Mouse (Mus musculus): ENCODE results near the gene Defb13. TPM values are rescaled to one million over a fixed set of nuclear protein-coding genes. Genes with fewer than 3 reads are reported as not detected.

Defb13 gene
- polyA plus RNA-seq, 1 experiment from 2014 or later, result not detected

DNA sequence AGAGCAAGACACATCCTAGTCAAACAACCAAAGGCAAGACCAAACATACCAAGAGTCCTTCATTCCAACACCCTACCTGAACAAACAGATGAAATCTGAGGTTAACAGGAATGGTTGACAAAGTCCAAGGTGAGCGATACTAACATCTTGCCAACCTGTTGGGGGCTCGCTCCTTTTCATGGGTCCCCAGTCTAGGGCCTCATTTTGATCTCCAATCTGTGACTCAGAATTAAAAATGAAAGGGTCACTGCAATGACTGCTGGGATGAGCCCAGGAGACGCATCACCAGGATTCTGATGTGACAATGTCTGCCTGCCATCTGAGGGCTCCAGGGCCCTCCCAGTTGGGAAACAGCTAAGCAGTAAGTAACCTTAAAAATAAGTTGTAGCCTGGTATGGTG lies 22.9 kb downstream of the Defb13 start, which contains the start of gene Ccdc70:
Gene Ccdc70, plus strand, starts transcription at position 301 of the 400 bp plus-strand sequence.
- Histone ChIP-seq H3K9ac (no peak within 1 kb of the TSS), H3K9me3 (no peaks in the 10 kb centered on the region), H3K36me3 (no peaks in the 10 kb centered on the region), H3K27ac (no peak within 1 kb of the TSS), H3K4me3 (no peak within 1 kb of the TSS), H3K4me1 (no peaks in the 10 kb centered on the region), H3K4me2 (replicated peaks) (no peak within 1 kb of the TSS), H3K27me3 (replicated peaks) (no peaks in the 10 kb centered on the region)
- ATAC-seq (ENCODE audit: low FRiP score, low read depth), result no peak
- WGBS, result 91% methylated on average over 3 of the region's 3 CpGs

DNA sequence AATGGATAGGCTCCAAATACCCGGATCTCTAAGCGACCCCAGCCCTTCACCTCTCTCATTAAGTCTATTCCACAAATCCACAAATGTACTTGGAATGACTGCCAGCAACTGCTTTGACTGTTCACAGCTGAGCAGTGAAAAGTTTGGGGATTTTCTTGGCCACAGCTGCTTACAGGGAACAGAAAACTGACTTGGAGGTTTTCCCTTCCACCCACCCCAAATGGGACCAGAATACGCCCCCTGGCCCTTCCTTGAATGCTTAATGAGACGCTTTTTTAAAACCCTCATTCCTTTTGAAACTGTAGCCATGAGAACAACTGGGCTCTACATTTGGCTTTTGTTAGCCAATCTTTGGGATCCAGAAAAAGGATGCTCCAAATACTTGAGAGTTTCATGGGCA lies 31.6 kb downstream of the Defb13 start:
- WGBS, result 64% methylated on average over 4 of the region's 4 CpGs
- Histone ChIP-seq H3K36me3 (no peaks in the 10 kb centered on the region), H3K27ac (no peak overlapping the region), H3K4me1 (no peaks in the 10 kb centered on the region), H3K27me3 (replicated peaks) (no peaks in the 10 kb centered on the region), H3K9me3 (no peaks in the 10 kb centered on the region), H3K4me3 (no peak overlapping the region), H3K4me2 (replicated peaks) (no peak overlapping the region), H3K9ac (no peak overlapping the region)
- ATAC-seq (ENCODE audit: low FRiP score, low read depth), result no peak

DNA sequence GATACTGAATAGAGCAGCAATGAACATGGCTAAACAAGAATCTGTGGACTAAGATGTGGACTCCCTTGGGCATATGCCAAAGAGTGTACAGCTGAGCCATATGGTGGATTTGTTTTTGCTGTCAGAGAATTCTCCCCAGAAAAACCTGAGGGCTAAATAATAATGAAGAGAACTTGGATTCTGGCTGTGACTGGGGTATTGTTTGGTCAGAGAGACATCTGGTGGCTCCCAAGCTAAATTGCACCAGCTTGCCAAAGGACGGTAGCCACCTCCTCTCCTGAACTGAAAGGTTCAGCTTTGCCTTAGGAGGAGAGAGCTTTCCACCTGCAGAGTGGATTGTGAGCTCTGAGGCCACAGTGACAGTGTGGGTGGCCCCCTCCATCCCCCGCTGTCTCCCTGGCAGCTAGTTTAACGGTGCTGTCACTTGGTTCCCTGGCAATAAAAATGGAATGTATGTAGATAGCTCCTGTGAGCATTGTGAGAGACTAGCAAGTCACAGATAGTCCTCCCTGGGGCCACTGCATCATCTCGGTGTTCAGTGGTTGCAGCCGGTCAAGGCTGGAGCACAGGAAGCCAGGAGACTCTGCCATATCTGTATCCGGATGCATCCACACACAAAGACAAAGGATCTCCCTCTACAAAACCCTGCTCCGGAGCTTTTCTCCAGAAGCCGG lies 35.2 kb downstream of the Defb13 start:
- no peak overlapping the region for H3K27ac ChIP-seq
- H3K4me3 ChIP-seq, result no peak overlapping the region
- H3K9me3 ChIP-seq, result no peaks in the 10 kb centered on the region
- peak; percentile 50; the same call in 1 of the 2 replicates for ATAC-seq (ENCODE audit: low FRiP score, low read depth)
- H3K4me1 ChIP-seq, result no peaks in the 10 kb centered on the region
- no peaks in the 10 kb centered on the region for H3K36me3 ChIP-seq
- no peak overlapping the region for H3K4me2 ChIP-seq (replicated peaks)
- no peak overlapping the region for H3K9ac ChIP-seq
- no peaks in the 10 kb centered on the region for H3K27me3 ChIP-seq (replicated peaks)
- WGBS, result 52% methylated on average over 8 of the region's 8 CpGs

DNA sequence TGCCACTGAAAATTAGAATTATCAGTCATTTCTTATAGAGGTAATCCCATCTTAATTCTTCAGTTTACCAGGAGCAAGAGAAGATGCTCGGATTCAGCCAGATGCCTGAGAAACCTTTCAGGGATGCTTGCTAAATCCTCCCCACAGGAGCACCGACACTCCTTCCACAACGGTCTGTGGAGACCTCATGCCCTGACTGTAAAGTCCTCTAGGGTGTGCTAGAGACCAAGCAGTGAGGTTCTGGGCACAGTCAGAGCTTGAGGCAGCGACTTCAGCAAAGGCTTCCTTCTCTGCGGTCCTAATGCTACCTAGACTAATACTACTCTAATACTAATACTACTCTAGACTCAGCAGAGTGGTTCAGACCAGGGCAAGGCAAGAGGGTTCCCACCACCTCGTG lies 45.6 kb downstream of the Defb13 start:
- H3K9ac ChIP-seq, result no peak overlapping the region
- WGBS, result 34% methylated on average over 6 of the region's 6 CpGs
- no peak overlapping the region for H3K27ac ChIP-seq
- no peaks in the 10 kb centered on the region for H3K9me3 ChIP-seq
- no peaks in the 10 kb centered on the region for H3K4me1 ChIP-seq
- H3K4me3 ChIP-seq, result no peak overlapping the region
- H3K4me2 ChIP-seq (replicated peaks), result no peak overlapping the region
- H3K36me3 ChIP-seq, result no peaks in the 10 kb centered on the region
- peak; percentile 70; the same call in 1 of the 2 replicates for ATAC-seq (ENCODE audit: low FRiP score, low read depth)
- H3K27me3 ChIP-seq (replicated peaks), result no peaks in the 10 kb centered on the region

DNA sequence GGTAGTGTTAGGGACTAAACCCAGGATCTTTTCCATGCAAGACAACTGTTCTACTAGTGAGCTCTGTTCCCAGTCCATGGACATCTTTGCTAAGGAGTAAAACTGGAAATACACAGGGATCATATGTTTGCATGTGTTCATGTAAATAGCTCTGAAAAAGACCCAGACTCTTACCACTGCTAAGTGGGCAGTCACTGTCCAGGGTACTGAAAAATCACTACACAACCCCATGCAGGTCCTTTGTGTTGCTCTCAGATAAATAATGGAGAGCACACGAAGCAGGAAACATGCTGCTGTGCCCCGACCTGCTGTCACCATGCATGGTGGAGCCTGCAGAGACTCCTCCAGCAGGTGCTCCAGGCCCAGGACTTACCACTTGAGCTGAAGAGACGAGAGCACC lies 48.6 kb downstream of the Defb13 start:
- H3K4me2 ChIP-seq (replicated peaks), result no peak overlapping the region
- H3K36me3 ChIP-seq, result no peaks in the 10 kb centered on the region
- no peak overlapping the region for H3K27ac ChIP-seq
- H3K4me3 ChIP-seq, result no peak overlapping the region
- H3K9ac ChIP-seq, result no peak overlapping the region
- 51% methylated on average over 3 of the region's 3 CpGs for WGBS
- no peaks in the 10 kb centered on the region for H3K27me3 ChIP-seq (replicated peaks)
- no peaks in the 10 kb centered on the region for H3K9me3 ChIP-seq
- ATAC-seq (ENCODE audit: low FRiP score, low read depth), result no peak
- no peaks in the 10 kb centered on the region for H3K4me1 ChIP-seq

Other genes starting within 250 kb of the Defb13 start
- gene AY761184, start 243.1 kb upstream of the Defb13 start, polyA plus RNA-seq (2016; fragmentation: Nextera tagmentation; extraction: Ambion mirVana), result not detected in 2 replicates
- gene Defa24, start 212.3 kb upstream of the Defb13 start, polyA plus RNA-seq (2016; fragmentation: Nextera tagmentation; extraction: Ambion mirVana), result not detected in 2 replicates
- gene Defb50, start 123.2 kb upstream of the Defb13 start, polyA plus RNA-seq (2016; fragmentation: Nextera tagmentation; extraction: Ambion mirVana), result not detected in 2 replicates
- not detected in 2 replicates for gene Defb2, start 106.8 kb upstream of the Defb13 start, polyA plus RNA-seq (2016; fragmentation: Nextera tagmentation; extraction: Ambion mirVana)
- not detected in 2 replicates for gene Defb10, start 87.9 kb upstream of the Defb13 start, polyA plus RNA-seq (2016; fragmentation: Nextera tagmentation; extraction: Ambion mirVana)
- gene Defb9, start 61.3 kb upstream of the Defb13 start, polyA plus RNA-seq (2016; fragmentation: Nextera tagmentation; extraction: Ambion mirVana), result not detected in 2 replicates
- gene Defb11, start 40.4 kb upstream of the Defb13 start, polyA plus RNA-seq (2016; fragmentation: Nextera tagmentation; extraction: Ambion mirVana), result not detected in 2 replicates
- not detected in 2 replicates for gene Defb15, start 14.1 kb upstream of the Defb13 start, polyA plus RNA-seq (2016; fragmentation: Nextera tagmentation; extraction: Ambion mirVana)
- gene Defb35, start 8.4 kb upstream of the Defb13 start, polyA plus RNA-seq (2016; fragmentation: Nextera tagmentation; extraction: Ambion mirVana), result not detected in 2 replicates
- gene Fam90a1a, start 12.0 kb downstream of the Defb13 start, polyA plus RNA-seq (2016; fragmentation: Nextera tagmentation; extraction: Ambion mirVana), result not detected in 2 replicates
- gene Ccdc70, start 23.0 kb downstream of the Defb13 start, polyA plus RNA-seq (2016; fragmentation: Nextera tagmentation; extraction: Ambion mirVana), result not detected in 2 replicates
- 1.5 and 1.7 TPM in 2 replicates for gene Atp7b, start 113.5 kb downstream of the Defb13 start, polyA plus RNA-seq (2016; fragmentation: Nextera tagmentation; extraction: Ambion mirVana)
- gene Alg11, start 114.0 kb downstream of the Defb13 start, polyA plus RNA-seq (2016; fragmentation: Nextera tagmentation; extraction: Ambion mirVana), result 20.9 and 30.2 TPM in 2 replicates
- gene Nek5, start 178.3 kb downstream of the Defb13 start, polyA plus RNA-seq (2016; fragmentation: Nextera tagmentation; extraction: Ambion mirVana), result not detected in 2 replicates
- gene Nek3, start 219.7 kb downstream of the Defb13 start, polyA plus RNA-seq (2016; fragmentation: Nextera tagmentation; extraction: Ambion mirVana), result 8.1 and 8.8 TPM in 2 replicates
- 37.5 and 47.1 TPM in 2 replicates for gene Ckap2, start 239.1 kb downstream of the Defb13 start, polyA plus RNA-seq (2016; fragmentation: Nextera tagmentation; extraction: Ambion mirVana)
- gene Vps36, start 246.0 kb downstream of the Defb13 start, polyA plus RNA-seq (2016; fragmentation: Nextera tagmentation; extraction: Ambion mirVana), result 39.2 and 42.7 TPM in 2 replicates